Mouse (Mus musculus): ENCODE measurements around the gene Tmsb4x.

Tmsb4x gene

GRCm38 (mm10) chrX:167179961-167180642 lies 29.0 kb downstream of the Tmsb4x start:
- DNase-seq, result no peak

DNA sequence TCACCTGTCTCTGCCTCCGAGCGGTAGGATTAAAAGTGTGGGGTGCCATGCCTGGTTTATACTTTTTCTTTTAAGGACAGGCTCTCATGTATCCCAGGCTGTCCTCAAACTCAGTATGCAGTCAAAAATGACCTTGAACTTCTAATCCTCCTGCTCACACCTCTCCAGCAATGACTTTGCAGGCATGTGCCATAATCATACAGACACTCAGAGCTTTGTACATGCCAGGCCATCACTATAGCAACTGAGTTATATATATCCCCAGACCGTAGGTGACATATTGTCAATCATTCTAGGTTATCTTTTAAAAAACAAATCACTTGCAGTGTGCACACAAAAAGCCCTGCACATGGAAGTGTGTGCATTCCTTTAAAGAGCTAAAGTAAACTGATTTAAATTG lies 29.6 kb downstream of the Tmsb4x start:
- DNase-seq, result no peak

DNA sequence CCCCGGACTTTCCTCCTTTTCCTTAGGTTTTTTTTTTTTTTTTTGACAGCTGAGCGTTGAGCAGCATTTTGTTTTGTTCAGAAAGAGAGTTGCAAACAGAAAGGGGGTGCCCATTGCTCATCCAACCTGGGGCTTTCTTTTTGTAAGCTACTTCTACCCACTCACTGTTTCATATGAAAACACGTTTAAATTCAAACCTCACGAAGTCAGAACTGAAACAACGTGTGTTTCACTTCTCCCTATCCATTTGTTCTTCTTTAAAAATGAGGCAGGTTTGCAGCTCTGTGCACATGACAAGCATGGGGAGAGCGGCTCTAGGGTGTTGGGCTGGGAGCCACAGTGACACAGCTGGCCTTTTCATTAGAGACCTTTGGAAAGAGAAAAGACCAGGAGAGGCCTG lies 33.8 kb downstream of the Tmsb4x start:
- no peak for DNase-seq

- no peak for DNase-seq
Measured at GRCm38 (mm10) chrX:167174311-167174710, 34.8 kb downstream of the Tmsb4x start.

GRCm38 (mm10) chrX:167172256-167172655 lies 36.9 kb downstream of the Tmsb4x start:
- DNase-seq, result no peak

GRCm38 (mm10) chrX:167171281-167171680 lies 37.8 kb downstream of the Tmsb4x start:
- no peak for DNase-seq

GRCm38 (mm10) chrX:167167282-167167681 lies 41.8 kb downstream of the Tmsb4x start:
- no peak for DNase-seq

DNA sequence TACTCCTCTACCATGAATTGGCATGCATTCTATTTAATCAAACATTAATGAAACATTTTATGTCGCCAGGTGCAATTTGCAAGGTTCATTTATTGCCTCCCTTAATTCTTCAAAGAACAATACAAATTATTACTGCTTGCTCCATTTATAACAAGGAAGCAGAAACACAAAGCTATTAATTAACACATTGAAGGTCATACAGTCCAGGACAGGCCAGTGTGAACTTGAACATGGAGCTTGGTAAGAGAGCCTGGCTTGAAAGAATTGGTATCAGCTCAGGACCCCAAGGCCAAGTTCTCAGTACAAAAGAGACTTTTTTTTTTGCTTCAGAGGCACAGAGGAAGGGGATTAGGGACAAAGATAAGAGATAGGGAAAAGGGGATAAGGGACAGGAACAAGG lies 43.1 kb downstream of the Tmsb4x start:
- no peak for DNase-seq

DNA sequence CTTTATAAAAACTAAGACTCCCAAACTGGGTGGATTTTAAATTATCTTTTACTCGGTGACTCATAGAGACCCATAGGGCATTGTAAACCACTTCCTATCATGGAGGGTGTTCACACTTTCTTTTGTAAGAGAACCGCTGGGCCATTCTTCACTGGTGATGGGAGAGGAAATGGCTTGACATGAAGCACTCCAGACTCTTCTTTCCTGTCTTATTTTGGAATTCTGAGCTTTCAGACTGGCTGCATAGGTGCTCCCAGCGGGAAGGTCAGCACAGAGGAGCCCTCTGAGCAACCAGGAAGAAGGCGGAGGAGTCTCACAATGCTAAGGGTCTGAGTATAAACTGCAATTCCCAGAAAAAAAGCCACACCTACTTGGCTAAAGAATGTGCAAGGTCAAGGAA lies 51.4 kb downstream of the Tmsb4x start:
- DNase-seq, result no peak
